Mouse (Mus musculus) left cerebral cortex, adult 9 months (tissue): ENCODE data around the gene Polr1e.
"Not testable (repeated sequence)": the region's sequence is repeated elsewhere in the genome, so short reads cannot be mapped to it uniquely, and the experiment has no call there.

Source experiments
- DNase-seq, 2 experiments: peaks; one replicate each; pipeline ENCODE4 v3.0.0; 2022; ENCODE audit warnings: low spot score in 2 of 2

The Polr1e gene

GRCm38 (mm10) chr4:45054862-45055261, 36.5 kb downstream of the Polr1e start:
- no peak for DNase-seq

- DNase-seq, result no peak
These were observed 37.1 kb downstream of the Polr1e start for GRCm38 (mm10) chr4:45055451-45055850.

- not testable (repeated sequence) for DNase-seq
These were observed 45.5 kb downstream of the Polr1e start for GRCm38 (mm10) chr4:45063836-45064235.

- no peak for DNase-seq
These were observed 46.2 kb downstream of the Polr1e start for GRCm38 (mm10) chr4:45064577-45064976.

GRCm38 (mm10) chr4:45066036-45066730, 47.8 kb downstream of the Polr1e start:
- no peak for DNase-seq

GRCm38 (mm10) chr4:45067742-45068141, 49.4 kb downstream of the Polr1e start:
- DNase-seq, result no peak

- no peak for DNase-seq
These were observed 54.0 kb downstream of the Polr1e start for GRCm38 (mm10) chr4:45072261-45072973.

GRCm38 (mm10) chr4:45073544-45073943, 55.2 kb downstream of the Polr1e start:
- no peak for DNase-seq

GRCm38 (mm10) chr4:45081041-45081440, 62.7 kb downstream of the Polr1e start:
- not testable (repeated sequence) for DNase-seq

- DNase-seq, result peak in 1 of 2 experiments; percentile 16
These were observed 64.6 kb downstream of the Polr1e start for GRCm38 (mm10) chr4:45082951-45083350.

GRCm38 (mm10) chr4:45083487-45083886, 65.1 kb downstream of the Polr1e start:
- DNase-seq, result no peak

GRCm38 (mm10) chr4:45084021-45084894, 65.9 kb downstream of the Polr1e start, which contains the start of gene Fbxo10:
Gene Fbxo10 (minus strand): TSS chr4:45084604.
- DNase-seq, result peak; percentile 69 to 89

- no peak for DNase-seq
These were observed 66.5 kb downstream of the Polr1e start for GRCm38 (mm10) chr4:45084895-45085290.
